Mouse (Mus musculus) CH12.LX (cell line): ENCODE data around the gene Dhrs1.

Experiments
- EP300 ChIP-seq: IDR thresholded peaks from 2 replicates; pipeline ENCODE4 v1.6.1; 2011; ENCODE audit warnings: low read length, improper control_type of control experiment
- MAZ ChIP-seq: IDR thresholded peaks from 2 replicates; pipeline ENCODE4 v1.6.1; 2012; ENCODE audit warnings: low read depth, mild to moderate bottlenecking, inconsistent platforms, low read length, improper control_type of control experiment, moderate library complexity

GRCm38 (mm10) chr14:55730531-55731032, 14.9 kb downstream of the Dhrs1 start:
- TF ChIP-seq EP300 (no peak), MAZ (no peak)
